Mouse (Mus musculus) CH12.LX (cell line): ENCODE measurements around the gene Myo16. TPM values are rescaled to one million over a fixed set of nuclear protein-coding genes. Genes with fewer than 3 reads are reported as not detected.

Source experiments
- DNase-seq: peaks from one replicate; pipeline ENCODE4 v3.0.0-alpha.2; 2013; ENCODE audit errors: extremely low read depth
- H3K27ac ChIP-seq: 2 replicates; pipeline ENCODE4 v1.5.1; 2012; ENCODE audit warnings: low read depth, mild to moderate bottlenecking, control low read depth, moderate library complexity; ENCODE audit not compliant: insufficient read depth
- H3K27me3 ChIP-seq: replicated peaks from 2 replicates; pipeline ENCODE3; 2012; ENCODE audit warnings: inconsistent platforms
- H3K36me3 ChIP-seq, 2 experiments: replicated peaks in 1 of 2; 2 replicates each; pipeline versions ENCODE3 to v1.6.1; 2012; ENCODE audit warnings: inconsistent platforms in 1 of 2, low read length in 1 of 2, mild to moderate bottlenecking in 1 of 2, mixed read lengths in 1 of 2, moderate library complexity in 1 of 2; ENCODE audit not compliant: control insufficient read depth in 1 of 2, insufficient read depth in 1 of 2
- H3K4me1 ChIP-seq, 2 experiments: 2 replicates each; pipeline ENCODE4 v1.6.1; 2012; ENCODE audit warnings: inconsistent platforms in 1 of 2, moderate library complexity in 1 of 2; ENCODE audit not compliant: insufficient read depth in 2 of 2, control insufficient read depth in 1 of 2
- H3K4me2 ChIP-seq: 2 replicates; pipeline ENCODE4 v1.6.1; 2012; ENCODE audit warnings: low read depth, mild to moderate bottlenecking, control low read depth; ENCODE audit not compliant: poor library complexity, insufficient read depth, severe bottlenecking
- H3K4me3 ChIP-seq, 3 experiments: fragments of 150-350 bp in 1 of 3; sonication (generic) in 1 of 3; replicated peaks in 1 of 3; 2 replicates each; pipeline versions ENCODE3 to v1.5.1; 2011 to 2012; ENCODE audit warnings: low read depth in 2 of 3, low read length in 2 of 3, mild to moderate bottlenecking in 2 of 3, moderate library complexity in 2 of 3, control low read depth in 1 of 3, improper control_type of control experiment in 1 of 3, inconsistent platforms in 1 of 3, mixed read lengths in 1 of 3; ENCODE audit not compliant: poor library complexity in 1 of 3
- H3K79me2 ChIP-seq: replicated peaks from 2 replicates; pipeline ENCODE4 v1.6.1; 2012; ENCODE audit warnings: mild to moderate bottlenecking, moderate library complexity; ENCODE audit not compliant: control insufficient read depth, poor library complexity, insufficient read depth, severe bottlenecking; ENCODE audit errors: extremely low read depth
- H3K9ac ChIP-seq: 2 replicates; pipeline ENCODE4 v1.6.1; 2012; ENCODE audit warnings: low read depth, mild to moderate bottlenecking, control low read depth, moderate library complexity; ENCODE audit not compliant: insufficient read depth
- H3K9me3 ChIP-seq: replicated peaks from 2 replicates; pipeline ENCODE3; 2012; ENCODE audit warnings: low read length, inconsistent platforms, mixed read lengths
- BHLHE40 ChIP-seq: IDR thresholded peaks from 2 replicates; pipeline ENCODE4 v1.6.1; 2011; ENCODE audit warnings: mild to moderate bottlenecking, low read depth, low read length, improper control_type of control experiment
- CHD1 ChIP-seq: IDR thresholded peaks from 2 replicates; pipeline ENCODE4 v1.6.1; 2012; ENCODE audit warnings: low read depth, low read length, improper control_type of control experiment, inconsistent platforms
- CHD2 ChIP-seq: IDR thresholded peaks from 2 replicates; pipeline ENCODE4 v1.6.1; 2011; ENCODE audit warnings: low read length, improper control_type of control experiment
- E2F4 ChIP-seq: IDR thresholded peaks from 2 replicates; pipeline ENCODE4 v1.6.1; 2011; ENCODE audit warnings: low read depth, low read length, improper control_type of control experiment; ENCODE audit not compliant: insufficient replicate concordance
- ELF1 ChIP-seq: IDR thresholded peaks from 2 replicates; pipeline ENCODE4 v1.6.1; 2014; ENCODE audit warnings: low read depth, mild to moderate bottlenecking, inconsistent platforms, low read length, improper control_type of control experiment
- EP300 ChIP-seq: IDR thresholded peaks from 2 replicates; pipeline ENCODE4 v1.6.1; 2011; ENCODE audit warnings: low read length, improper control_type of control experiment
- ETS1 ChIP-seq: conservative IDR thresholded peaks from 2 replicates; pipeline ENCODE4 v1.6.1; 2012; ENCODE audit warnings: low read depth, mild to moderate bottlenecking, inconsistent platforms, low read length, improper control_type of control experiment, moderate library complexity
- GABPA ChIP-seq: IDR thresholded peaks from 2 replicates; pipeline ENCODE4 v1.6.1; 2012; ENCODE audit warnings: low read depth, low read length, improper control_type of control experiment, inconsistent platforms; ENCODE audit not compliant: insufficient replicate concordance
- JUN ChIP-seq: IDR thresholded peaks from 2 replicates; pipeline ENCODE4 v1.6.1; 2011; ENCODE audit warnings: low read depth, mild to moderate bottlenecking, low read length, improper control_type of control experiment, moderate library complexity; ENCODE audit not compliant: insufficient read depth
- JUND ChIP-seq: conservative IDR thresholded peaks from 2 replicates; pipeline ENCODE4 v1.6.1; 2011; ENCODE audit warnings: low read depth, low read length, improper control_type of control experiment
- KAT2A ChIP-seq: IDR thresholded peaks from 2 replicates; pipeline ENCODE4 v1.6.1; 2012; ENCODE audit warnings: low read length, improper control_type of control experiment, inconsistent platforms; ENCODE audit not compliant: insufficient replicate concordance
- MAFK ChIP-seq: IDR thresholded peaks from 2 replicates; pipeline ENCODE4 v1.6.1; 2011; ENCODE audit warnings: low read length, improper control_type of control experiment; ENCODE audit not compliant: insufficient replicate concordance
- MAX ChIP-seq: IDR thresholded peaks from 2 replicates; pipeline ENCODE4 v1.6.1; 2011; ENCODE audit warnings: low read length, improper control_type of control experiment
- MAZ ChIP-seq: IDR thresholded peaks from 2 replicates; pipeline ENCODE4 v1.6.1; 2012; ENCODE audit warnings: low read depth, mild to moderate bottlenecking, inconsistent platforms, low read length, improper control_type of control experiment, moderate library complexity
- MEF2A ChIP-seq: IDR thresholded peaks from 2 replicates; pipeline ENCODE4 v1.6.1; 2014; ENCODE audit warnings: low read depth, mild to moderate bottlenecking, inconsistent platforms, low read length, improper control_type of control experiment, borderline replicate concordance
- MYC ChIP-seq: IDR thresholded peaks from 2 replicates; pipeline ENCODE4 v1.6.1; 2011; ENCODE audit warnings: low read depth, mild to moderate bottlenecking, improper control_type of control experiment, low read length
- POLR2AphosphoS2 ChIP-seq: IDR thresholded peaks from 2 replicates; pipeline ENCODE4 v1.6.1; 2011; ENCODE audit warnings: low read depth, low read length, improper control_type of control experiment
- RCOR1 ChIP-seq: conservative IDR thresholded peaks from 2 replicates; pipeline ENCODE4 v1.6.1; 2012; ENCODE audit warnings: low read depth, mild to moderate bottlenecking, inconsistent platforms, low read length, improper control_type of control experiment
- TBP ChIP-seq: conservative IDR thresholded peaks from 2 replicates; pipeline ENCODE4 v1.6.1; 2011; ENCODE audit warnings: low read depth, low read length, improper control_type of control experiment
- TCF12 ChIP-seq: IDR thresholded peaks from 2 replicates; pipeline ENCODE4 v1.6.1; 2014; ENCODE audit warnings: low read depth, mild to moderate bottlenecking, inconsistent platforms, low read length, improper control_type of control experiment
- UBTF ChIP-seq: IDR thresholded peaks from 2 replicates; pipeline ENCODE4 v1.6.1; 2012; ENCODE audit warnings: low read depth, mild to moderate bottlenecking, inconsistent platforms, low read length, improper control_type of control experiment, moderate library complexity
- USF1 ChIP-seq: IDR thresholded peaks from 2 replicates; pipeline ENCODE4 v1.6.1; 2014; ENCODE audit warnings: low read depth, mild to moderate bottlenecking, inconsistent platforms, low read length, improper control_type of control experiment
- USF2 ChIP-seq: conservative IDR thresholded peaks from 2 replicates; pipeline ENCODE4 v1.6.1; 2011; ENCODE audit warnings: low read depth, low read length, improper control_type of control experiment
- ZC3H11A ChIP-seq: IDR thresholded peaks from 2 replicates; pipeline ENCODE4 v1.6.1; 2012; ENCODE audit warnings: low read depth, mild to moderate bottlenecking, inconsistent platforms, low read length, improper control_type of control experiment
- ZNF384 ChIP-seq: IDR thresholded peaks from 2 replicates; pipeline ENCODE4 v1.6.1; 2012; ENCODE audit warnings: low read depth, low read length, improper control_type of control experiment, inconsistent platforms
- dilution Hi-C: fragments of 300-500 bp; cut with MboI; formaldehyde crosslinking; loops from 2 replicates; pipeline ENCODE4 v1.14.3; 2020; ENCODE audit warnings: low sequenced_read_pairs; ENCODE audit not compliant: extremely low pct_unique_long_range_greater_than_20kb, extremely low pct_ligation_motif_present
- in situ Hi-C: fragments of 300-500 bp; cut with MboI; formaldehyde crosslinking; loops from 3 replicates; pipeline ENCODE4 v1.14.3; 2019; ENCODE audit warnings: low sequenced_read_pairs, low pct_ligation_motif_present, low pct_unique_long_range_greater_than_20kb, mixed read lengths
- polyA plus RNA-seq: library from polyadenylated mRNA; unstranded; fragments of >175 nt; gene quantifications from 2 replicates; pipeline ENCODE4 v1.2.1, GENCODE M21; 2012; ENCODE audit warnings: low read depth; ENCODE audit not compliant: insufficient read length
- total RNA-seq, 2 experiments: library from RNA; depleted of rRNA; stranded (reverse); fragments of 300-350 nt in 1 of 2; fragments of >200 nt in 1 of 2; gene quantifications; 2 replicates each; pipeline ENCODE4 v1.2.3; 2012 to 2014

The Myo16 gene
- total and polyA plus RNA-seq, 3 experiments, result not detected

- Histone ChIP-seq H3K27me3 (no peaks in the 10 kb centered on the region), H3K4me1 (no peaks in the 10 kb centered on the region; a peak in 1 of 4 replicates), H3K79me2 (no peaks in the 10 kb centered on the region), H3K9ac (no peak overlapping the region), H3K36me3 (no peaks in the 10 kb centered on the region), H3K4me3 (no peak overlapping the region), H3K27ac (no peak overlapping the region), H3K4me2 (no peak overlapping the region), H3K9me3 (peaks cover under 1% of the 10 kb centered on the region)
- TF ChIP-seq ETS1 (no peak), MAX (no peak), RCOR1 (no peak), POLR2AphosphoS2 (no peak), MAFK (no peak), USF1 (no peak), CHD2 (no peak), ZNF384 (no peak), JUN (no peak), CHD1 (no peak), USF2 (no peak), E2F4 (no peak)
- no peak for DNase-seq
- dilution Hi-C loops, result no loop called here
- in situ Hi-C loops, result no loop called here
These were observed 337.2 kb downstream of the Myo16 start for GRCm38 (mm10) chr8:10490874-10491273.

DNA sequence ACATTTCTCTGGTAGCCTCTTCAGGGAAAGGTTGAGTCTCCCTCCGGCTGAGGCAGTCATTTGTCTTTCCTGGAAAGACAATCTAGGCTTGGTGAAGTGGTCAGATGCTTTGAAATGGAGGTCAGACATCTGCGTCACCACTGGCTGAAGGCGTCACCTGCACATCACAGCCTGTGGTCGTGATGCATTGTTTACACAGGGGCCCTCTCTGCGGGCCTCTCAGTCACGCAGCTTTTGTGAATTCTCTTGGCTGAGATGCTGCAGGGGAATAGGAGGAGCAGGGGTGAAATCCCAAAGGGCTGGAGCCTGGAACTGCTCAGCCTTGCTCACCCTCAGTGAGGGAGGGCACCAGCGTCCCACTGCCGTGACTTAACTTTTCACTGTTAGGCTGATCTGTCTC, 346.1 kb downstream of the Myo16 start:
- Histone ChIP-seq H3K4me1 (peaks cover 0 to 6% of the 10 kb centered on the region in 2 experiments; a peak in 1 of 4 replicates), H3K4me2 (no peak overlapping the region), H3K9ac (no peak overlapping the region), H3K27me3 (no peaks in the 10 kb centered on the region), H3K4me3 (no peak overlapping the region), H3K27ac (no peak overlapping the region), H3K9me3 (peaks cover 8% of the 10 kb centered on the region), H3K36me3 (no peaks in the 10 kb centered on the region), H3K79me2 (no peaks in the 10 kb centered on the region)
- TF ChIP-seq TCF12 (no peak), JUND (no peak)
- dilution Hi-C loops, result no loop called here
- DNase-seq, result no peak
- in situ Hi-C loops, result no loop called here

DNA sequence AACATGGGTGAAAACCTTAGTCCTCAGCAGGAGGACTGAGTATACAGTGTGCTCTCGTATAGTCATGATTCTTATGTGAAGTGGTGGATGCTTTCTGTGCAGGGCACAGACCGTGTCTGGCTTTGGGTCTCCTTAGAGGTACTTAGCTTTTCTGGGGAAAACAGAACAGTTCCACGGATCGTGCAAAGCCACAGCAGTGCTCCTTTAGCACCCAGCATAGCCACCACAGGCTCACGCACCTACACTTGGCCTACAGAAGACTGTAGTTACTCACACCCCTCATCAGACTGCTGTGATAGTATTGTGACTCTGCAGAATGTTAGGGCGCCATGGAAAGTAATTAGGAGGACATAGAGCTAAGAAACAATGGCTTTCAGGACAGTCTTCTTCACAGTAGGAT, 346.8 kb downstream of the Myo16 start:
- DNase-seq, result no peak
- Histone ChIP-seq H3K36me3 (no peaks in the 10 kb centered on the region), H3K27me3 (no peaks in the 10 kb centered on the region), H3K79me2 (no peaks in the 10 kb centered on the region), H3K9me3 (peaks cover 8% of the 10 kb centered on the region), H3K9ac (no peak overlapping the region), H3K4me3 (no peak overlapping the region), H3K27ac (no peak overlapping the region), H3K4me2 (no peak overlapping the region), H3K4me1 (peaks cover 0 to 6% of the 10 kb centered on the region in 2 experiments; a peak in 1 of 4 replicates)
- dilution Hi-C loops (no loop called here), in situ Hi-C loops (no loop called here)
- TF ChIP-seq POLR2AphosphoS2 (no peak), ELF1 (no peak), UBTF (no peak), CHD2 (no peak), KAT2A (no peak), E2F4 (no peak), MAZ (no peak), EP300 (no peak), ZNF384 (no peak), TCF12 (no peak), MEF2A (no peak), USF2 (no peak), BHLHE40 (no peak), MYC (no peak), GABPA (no peak), ETS1 (no peak), JUND (no peak), USF1 (no peak), ZC3H11A (no peak), TBP (no peak)
